Mouse (Mus musculus) kidney, adult 11 months (tissue): ENCODE measurements around the gene Abhd17c.
A peak's percentile ranks its signal among the peaks of the same experiment; 100 is the strongest.
"Not testable (repeated sequence)": the region's sequence is repeated elsewhere in the genome, so short reads cannot be mapped to it uniquely, and the experiment has no call there.

Experiments used
- DNase-seq: peaks from one replicate; pipeline ENCODE4 v3.0.0; 2022

Abhd17c gene

GRCm38 (mm10) chr7:84151960-84152334 lies 254 bp upstream of the Abhd17c start:
- peak; percentile 95 for DNase-seq

DNA sequence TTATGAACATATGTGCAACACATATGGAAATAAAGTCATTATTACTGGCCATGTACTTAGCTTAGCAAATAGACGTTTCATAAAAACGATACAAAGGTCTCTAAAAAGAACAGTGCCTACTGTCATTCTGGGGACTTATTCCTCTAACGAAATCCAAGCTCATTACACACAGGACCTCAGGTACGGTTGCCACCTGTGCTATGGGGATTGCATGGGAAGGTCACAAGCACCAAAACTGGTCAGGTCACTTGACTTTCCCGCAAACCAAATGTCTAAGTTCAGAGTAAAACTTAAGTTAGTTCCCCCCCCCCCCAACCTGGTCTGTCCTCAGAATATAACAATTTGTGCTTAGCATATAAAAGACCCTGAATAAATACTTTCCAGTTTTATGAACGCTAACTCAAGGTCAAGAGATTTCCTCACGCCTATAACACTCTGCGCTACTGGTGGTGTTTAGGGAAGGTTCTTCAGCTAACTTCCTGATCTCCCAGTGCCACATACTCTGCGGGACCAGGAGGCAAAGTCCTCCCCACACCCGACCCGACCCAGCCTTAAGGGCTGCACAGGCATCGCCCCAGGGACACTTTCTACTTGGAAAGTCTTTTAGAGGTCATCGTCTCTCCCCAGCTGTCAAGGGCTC lies 1.2 kb downstream of the Abhd17c start:
- no peak for DNase-seq

DNA sequence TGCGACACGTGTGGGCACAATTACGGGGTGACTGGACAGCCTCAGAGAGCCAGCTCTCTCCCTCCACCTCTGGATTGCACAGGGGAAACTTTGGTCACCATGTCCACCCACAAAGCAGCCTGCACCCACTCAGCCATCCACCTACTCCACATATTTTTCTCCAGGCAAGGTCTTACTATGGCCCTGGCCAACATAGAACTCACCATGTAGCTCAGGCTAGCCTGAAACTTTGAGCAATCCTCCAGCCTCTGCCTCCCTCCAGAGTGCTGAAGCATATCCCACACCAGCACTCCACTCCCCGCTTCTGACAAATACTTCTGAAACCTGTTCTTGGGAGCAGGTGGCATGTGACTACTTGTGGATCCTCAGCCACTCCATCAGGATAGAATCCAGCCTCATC lies 1.9 kb downstream of the Abhd17c start:
- DNase-seq: no peak

DNA sequence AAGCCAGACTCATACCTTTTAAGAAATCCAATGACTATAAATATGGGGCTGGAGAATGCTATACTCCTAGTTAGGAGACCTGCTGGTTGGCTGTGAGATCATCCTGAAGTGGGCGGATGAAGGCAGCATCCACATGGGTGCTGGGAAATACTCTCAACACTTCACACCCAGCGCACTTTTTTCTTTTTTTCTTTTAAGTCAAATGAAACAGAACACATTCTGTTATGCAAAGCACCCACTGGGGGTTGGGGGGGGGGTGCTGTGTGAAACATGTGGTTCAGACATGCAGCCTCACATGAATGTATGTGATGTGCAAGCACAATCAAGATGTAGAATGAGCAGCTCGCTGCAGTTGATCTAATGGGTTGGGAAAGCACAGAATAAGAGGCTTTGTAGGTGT lies 2.8 kb downstream of the Abhd17c start:
- no peak for DNase-seq

DNA sequence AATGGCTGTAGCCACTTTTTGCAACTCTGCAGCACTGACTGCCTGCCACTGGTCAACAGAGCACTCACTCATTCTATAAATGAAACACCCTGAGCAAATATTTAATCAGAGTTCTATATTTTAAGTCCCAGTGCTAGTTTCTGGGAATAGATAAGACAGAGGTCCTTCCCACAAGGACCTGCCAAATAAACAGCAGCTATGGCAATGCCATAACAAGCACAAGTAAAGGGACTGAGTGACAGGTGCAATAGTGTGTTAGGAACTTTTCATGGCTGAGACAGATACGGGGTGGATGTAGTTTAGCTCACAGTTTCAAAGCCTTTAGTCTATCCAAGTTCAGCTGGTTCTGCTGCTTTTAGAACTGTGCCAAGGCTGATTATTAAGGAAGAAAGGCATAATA lies 3.9 kb downstream of the Abhd17c start:
- no peak for DNase-seq

DNA sequence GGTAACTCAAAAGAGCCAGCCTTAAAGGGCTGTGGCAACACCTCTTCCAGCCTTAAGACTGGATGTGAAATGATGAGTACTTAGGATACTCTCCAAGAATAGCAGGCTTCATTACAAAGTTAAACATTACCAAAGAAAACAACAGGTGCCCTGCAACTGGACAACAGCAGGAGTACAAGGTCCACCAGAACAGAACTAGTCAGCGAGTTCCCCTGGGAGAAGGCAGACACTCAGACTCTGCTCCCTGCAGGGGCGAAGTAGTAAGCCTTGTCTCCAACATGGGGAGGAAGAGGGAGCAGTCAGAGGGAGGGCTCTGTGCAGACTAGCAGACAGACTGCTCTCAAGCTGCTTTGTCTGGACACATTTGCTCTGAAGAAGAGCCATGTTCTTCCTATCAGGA lies 6.1 kb downstream of the Abhd17c start:
- DNase-seq: peak; percentile 89

- no peak for DNase-seq
Measured at GRCm38 (mm10) chr7:84142736-84143473, 8.8 kb downstream of the Abhd17c start.

DNA sequence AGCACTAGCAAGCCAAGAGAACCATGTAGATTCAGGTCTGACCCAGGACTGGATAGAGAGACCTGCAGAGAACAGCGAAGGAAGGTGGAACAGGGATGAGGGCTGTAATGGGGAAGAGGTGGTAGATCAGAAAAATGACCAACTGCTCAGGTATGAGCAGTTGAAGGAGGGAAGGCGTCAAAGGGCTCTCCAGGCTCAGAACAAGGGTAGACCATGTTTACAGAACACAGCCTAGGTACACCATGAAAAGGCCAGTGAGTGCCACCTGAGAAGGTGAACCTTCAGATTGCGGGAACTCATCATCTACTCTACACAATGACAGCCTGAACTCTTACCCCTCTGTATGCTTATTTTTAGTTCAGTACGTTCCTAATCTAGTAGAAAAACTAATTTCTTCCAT lies 9.5 kb downstream of the Abhd17c start:
- DNase-seq: no peak

GRCm38 (mm10) chr7:84139566-84139965 lies 12.1 kb downstream of the Abhd17c start:
- no peak for DNase-seq

DNA sequence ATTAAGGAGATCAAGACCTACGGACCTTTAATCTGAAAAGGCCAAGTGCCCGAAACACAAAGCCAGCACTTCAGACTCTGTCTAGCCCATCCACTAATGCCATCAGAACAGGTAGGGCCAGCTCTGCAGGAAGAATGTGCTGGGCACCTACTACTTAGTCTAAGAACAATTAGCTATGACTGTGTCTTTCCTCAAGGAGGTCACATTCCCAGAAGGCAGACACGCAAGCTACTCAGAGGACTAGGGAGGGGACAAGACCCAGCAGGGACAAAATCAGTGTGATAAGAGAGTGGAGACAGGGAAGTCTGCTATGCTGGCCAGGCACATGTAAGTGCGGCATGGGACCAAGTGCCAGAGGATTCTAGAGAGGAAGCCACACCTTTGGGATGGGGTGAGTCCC lies 13.0 kb downstream of the Abhd17c start:
- no peak for DNase-seq

DNA sequence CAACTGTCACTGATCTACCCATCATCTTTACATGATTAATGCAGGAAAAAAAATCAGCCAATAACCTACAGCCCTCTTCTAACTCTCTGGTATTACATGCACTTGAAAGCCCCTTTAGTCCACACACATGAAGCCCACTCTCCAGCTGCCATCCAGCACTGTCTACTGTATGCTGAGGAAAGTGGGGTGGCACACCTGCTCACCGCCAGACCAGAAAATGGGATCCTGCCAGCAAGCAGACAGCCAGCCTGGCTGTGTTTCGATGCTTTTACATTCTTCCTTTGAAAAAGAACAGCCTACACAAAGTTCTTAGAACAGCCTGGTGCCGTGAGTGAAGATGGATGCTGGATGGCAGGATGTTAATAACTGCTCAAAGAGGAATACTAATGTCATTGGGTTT lies 13.9 kb downstream of the Abhd17c start:
- DNase-seq: no peak

DNA sequence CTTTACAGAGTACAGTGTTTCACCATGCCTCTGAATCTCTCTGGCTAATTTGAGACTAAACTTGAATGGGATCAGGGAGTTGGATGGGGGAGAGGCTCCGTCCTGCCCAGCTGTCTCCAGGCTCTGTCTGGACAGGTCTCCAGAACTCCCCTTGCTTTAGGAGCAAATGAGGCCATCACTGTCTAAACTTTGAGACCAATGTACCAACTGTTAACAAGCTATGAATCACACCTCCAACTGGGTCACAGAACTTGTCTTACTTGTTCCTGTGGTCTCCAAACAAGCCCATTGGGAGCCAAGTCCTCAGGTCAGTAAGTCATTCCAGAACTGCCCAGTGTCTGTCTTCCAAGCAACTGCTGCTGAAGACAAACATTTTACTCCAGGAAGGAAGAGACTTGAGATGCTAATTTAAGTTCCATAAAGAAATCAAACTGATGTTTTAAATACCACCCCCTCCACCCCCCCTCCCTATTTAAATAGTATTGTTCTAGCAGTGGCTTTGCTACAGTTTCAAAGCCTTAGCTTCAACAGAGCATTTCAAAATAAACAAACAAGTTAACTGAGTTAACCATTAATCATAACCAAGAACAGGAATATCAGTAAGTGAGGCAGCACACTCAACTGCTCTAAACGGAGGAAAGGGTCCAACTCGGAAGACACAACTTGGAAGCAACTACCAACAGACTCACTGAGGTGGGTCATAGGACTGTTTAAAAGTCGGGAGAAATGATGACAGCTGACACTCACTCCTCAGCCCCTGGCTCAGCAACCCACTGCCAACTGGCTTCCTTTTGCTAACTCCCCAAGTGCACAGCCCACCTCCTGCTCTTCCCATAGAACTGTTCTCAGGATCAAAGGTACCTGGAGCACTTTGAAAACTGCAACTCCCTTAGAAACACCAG lies 15.6 kb downstream of the Abhd17c start:
- DNase-seq: peak; percentile 72

DNA sequence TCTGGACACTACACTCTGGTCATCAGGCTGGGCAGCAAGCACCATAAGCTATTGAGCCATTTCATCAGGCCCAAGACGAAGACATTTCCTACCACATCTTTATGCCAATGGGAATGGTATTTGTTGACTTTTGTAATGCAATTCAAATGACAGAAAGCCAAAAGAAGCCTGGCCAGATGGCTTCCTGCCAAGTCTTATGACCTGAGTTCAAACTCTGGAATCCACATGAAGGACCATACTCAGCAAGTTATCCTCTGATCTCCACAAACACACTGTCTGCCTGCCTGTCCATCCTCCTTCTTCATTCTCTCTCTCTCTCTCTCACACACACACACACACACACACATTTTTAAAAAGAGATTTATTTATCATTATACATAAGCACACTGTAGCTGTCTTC lies 19.0 kb downstream of the Abhd17c start:
- peak; percentile 92 for DNase-seq

GRCm38 (mm10) chr7:84131736-84132135 lies 20.0 kb downstream of the Abhd17c start:
- peak; percentile 53 for DNase-seq

DNA sequence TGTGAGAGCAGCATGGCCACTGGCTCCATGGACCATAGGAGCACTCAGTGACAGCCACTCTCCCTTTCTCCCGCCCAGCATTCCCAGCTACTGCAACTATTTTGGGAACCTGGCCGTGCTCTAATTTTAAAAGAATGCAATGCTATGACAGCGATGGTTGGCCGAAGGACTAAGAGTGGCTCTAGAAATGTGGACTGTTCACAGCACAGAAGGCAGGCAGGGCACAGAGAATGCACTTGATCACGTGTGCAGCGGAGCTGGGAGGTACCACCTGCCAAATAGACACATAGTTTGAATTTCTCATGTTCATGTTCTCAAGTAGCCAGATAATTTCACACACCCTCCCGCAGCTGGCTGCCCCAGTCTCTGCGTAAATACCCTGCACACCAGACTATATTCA lies 23.0 kb downstream of the Abhd17c start:
- DNase-seq: peak; percentile 75

DNA sequence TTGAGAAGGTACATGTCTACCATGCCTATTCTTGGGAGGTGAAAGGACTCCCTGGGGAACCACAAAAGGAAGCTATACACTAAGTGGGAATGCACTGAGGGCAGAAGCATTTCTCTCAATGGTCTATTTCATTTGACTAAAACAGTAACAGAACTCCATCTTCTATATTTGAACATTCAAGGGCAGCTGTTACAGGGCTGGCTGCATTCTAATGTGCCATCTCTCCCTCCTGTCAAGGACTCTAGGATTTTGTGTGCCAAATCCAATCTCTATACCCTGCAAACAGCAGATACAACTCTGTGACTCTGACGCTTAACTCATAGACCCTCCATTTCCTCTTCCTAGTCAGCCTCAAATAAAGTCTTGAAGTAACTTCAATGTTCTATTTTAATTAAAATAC lies 26.0 kb downstream of the Abhd17c start:
- no peak for DNase-seq

DNA sequence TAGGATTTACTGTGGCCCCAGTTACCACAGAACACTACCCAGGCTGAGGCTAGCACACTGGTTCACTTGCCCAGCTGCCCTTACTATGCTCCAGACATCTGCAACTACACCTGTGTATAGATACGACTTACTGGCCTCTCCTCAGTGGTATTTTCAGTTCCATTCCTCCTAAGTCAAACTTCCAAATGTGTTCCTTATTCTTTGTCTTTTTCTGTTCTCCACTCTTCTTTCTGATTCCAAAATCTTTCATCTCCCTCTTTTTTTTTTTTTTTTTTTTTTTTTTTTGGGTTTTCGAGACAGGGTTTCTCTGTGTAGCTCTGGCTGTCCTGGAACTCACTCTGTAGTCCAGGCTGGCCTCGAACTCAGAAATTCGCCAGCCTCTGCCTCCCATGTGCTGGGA lies 28.0 kb downstream of the Abhd17c start:
- not testable (repeated sequence) for DNase-seq

- no peak for DNase-seq
Measured at GRCm38 (mm10) chr7:84121778-84122177, 29.9 kb downstream of the Abhd17c start.

- no peak for DNase-seq
Measured at GRCm38 (mm10) chr7:84120142-84120760, 31.4 kb downstream of the Abhd17c start.

DNA sequence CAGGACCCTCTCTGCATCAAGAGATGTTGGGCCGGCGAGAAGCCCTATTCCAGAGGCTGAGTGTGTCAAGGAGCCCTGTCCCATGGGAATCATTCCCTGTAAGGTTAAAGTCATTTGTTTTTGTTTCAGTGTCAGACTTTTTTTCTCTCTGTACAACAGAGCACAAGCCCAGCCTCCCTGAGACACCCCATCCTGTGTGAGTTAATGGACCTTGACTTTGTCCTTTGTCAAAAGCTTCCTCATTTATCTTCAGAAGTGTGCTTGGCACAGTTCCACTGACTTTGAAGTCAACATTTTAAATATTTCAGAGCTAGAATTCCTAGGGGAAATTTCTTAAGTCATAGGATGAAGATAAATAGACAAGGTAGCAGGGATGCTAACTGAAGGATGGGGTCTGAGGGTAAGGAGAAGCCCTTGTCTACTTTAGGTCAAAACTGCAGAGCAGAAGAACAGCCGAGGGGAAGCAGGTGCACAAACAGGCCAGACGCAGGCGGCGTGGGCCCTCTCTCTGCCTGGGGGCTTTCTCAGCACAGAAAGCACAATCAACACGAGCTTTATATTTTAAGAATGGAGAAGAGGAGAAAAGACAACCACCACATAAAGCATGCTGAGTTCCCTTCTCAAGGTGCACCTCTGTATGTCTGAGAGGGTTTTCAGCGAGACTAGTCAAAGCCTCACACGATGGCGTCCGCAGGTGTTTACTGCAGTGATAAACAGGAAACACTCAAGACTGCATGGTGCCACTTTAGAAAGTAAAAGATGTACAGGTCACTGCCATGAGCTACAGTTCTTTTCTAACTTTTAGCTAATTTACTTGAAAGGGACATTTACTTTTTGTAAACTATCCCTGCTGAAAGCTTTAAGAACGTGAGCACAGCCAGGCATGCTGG lies 32.2 kb downstream of the Abhd17c start:
- no peak for DNase-seq

- peak; percentile 65 for DNase-seq
Measured at GRCm38 (mm10) chr7:84117543-84118122, 34.1 kb downstream of the Abhd17c start.
